Mouse (Mus musculus) limb, embryonic 13.5 days (tissue): ENCODE data around the gene Colgalt2. TPM values are rescaled to one million over a fixed set of nuclear protein-coding genes. Genes with fewer than 3 reads are reported as not detected.
A peak's percentile ranks its signal among the peaks of the same experiment; 100 is the strongest.

ENCODE experiments used
- ATAC-seq: fragments of 200-750 bp; cut with Nextera tagmentation; 2 replicates; pipeline ENCODE4 v1.8.0; 2017; ENCODE audit warnings: low read depth, moderate number of reproducible peaks, moderate TSS enrichment; ENCODE audit not compliant: low FRiP score
- H3K27ac ChIP-seq: fragments of 300-500 bp; sonication (generic); 2 replicates; pipeline ENCODE4 v1.5.1; 2015; ENCODE audit warnings: inconsistent platforms, mild to moderate bottlenecking, moderate library complexity
- H3K27me3 ChIP-seq: fragments of 300-500 bp; sonication (generic); 2 replicates; pipeline ENCODE4 v1.6.1; 2015; ENCODE audit warnings: mild to moderate bottlenecking, inconsistent platforms
- H3K36me3 ChIP-seq: fragments of 300-500 bp; sonication (generic); 2 replicates; pipeline ENCODE4 v1.6.1; 2015; ENCODE audit warnings: inconsistent platforms, mild to moderate bottlenecking, moderate library complexity
- H3K4me1 ChIP-seq: fragments of 300-500 bp; sonication (generic); 2 replicates; pipeline ENCODE4 v1.6.1; 2015; ENCODE audit warnings: inconsistent platforms
- H3K4me2 ChIP-seq: fragments of 300-500 bp; sonication (generic); replicated peaks from 2 replicates; pipeline ENCODE4 v1.6.1; 2015; ENCODE audit warnings: inconsistent platforms, mild to moderate bottlenecking, moderate library complexity
- H3K4me3 ChIP-seq: fragments of 300-500 bp; sonication (generic); 2 replicates; pipeline ENCODE4 v1.5.1; 2015; ENCODE audit warnings: moderate library complexity, mild to moderate bottlenecking, inconsistent platforms
- H3K9ac ChIP-seq: fragments of 300-500 bp; sonication (generic); 2 replicates; pipeline ENCODE4 v1.6.1; 2015; ENCODE audit warnings: mild to moderate bottlenecking, inconsistent platforms
- H3K9me3 ChIP-seq: fragments of 300-500 bp; sonication (generic); 2 replicates; pipeline ENCODE4 v1.6.1; 2016; ENCODE audit warnings: inconsistent platforms
- WGBS: fragments of 180-500 bp; shearing (Covaris S2); methylation state at CpG from one replicate; pipeline ENCODE4 v1.1.7; 2015; 5-methylcytosine and 5-hydroxymethylcytosine counted together
- polyA plus RNA-seq: library from polyadenylated mRNA; unstranded; fragments of >200 nt; fragmentation: Nextera tagmentation; extraction: Ambion mirVana; gene quantifications from 2 replicates; pipeline ENCODE4 v1.2.1, GENCODE M21; 2015

The Colgalt2 gene
- polyA plus RNA-seq, 1 experiment from 2014 or later, result 7.2 TPM

DNA sequence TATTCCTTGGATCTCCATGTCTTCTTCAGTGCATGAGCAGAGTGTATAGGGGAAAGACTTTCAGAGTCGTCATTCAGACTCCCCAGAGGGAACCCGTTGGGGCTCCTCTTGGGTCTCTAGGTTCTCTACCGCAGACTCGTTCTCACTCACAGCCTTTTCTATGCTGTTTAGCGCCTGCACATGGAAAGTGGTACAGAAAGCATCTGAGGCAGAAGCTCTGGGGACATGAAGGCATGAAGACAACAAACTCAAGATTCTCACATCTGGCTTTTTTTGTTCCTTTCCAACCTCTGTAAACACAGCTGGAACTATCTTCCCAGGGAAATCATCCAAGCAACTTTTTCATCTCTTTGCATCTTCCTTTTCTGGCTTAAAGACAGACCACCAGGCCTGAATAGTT, 106.5 kb downstream of the Colgalt2 start:
- 90% methylated on average over 5 of the region's 5 CpGs for WGBS

DNA sequence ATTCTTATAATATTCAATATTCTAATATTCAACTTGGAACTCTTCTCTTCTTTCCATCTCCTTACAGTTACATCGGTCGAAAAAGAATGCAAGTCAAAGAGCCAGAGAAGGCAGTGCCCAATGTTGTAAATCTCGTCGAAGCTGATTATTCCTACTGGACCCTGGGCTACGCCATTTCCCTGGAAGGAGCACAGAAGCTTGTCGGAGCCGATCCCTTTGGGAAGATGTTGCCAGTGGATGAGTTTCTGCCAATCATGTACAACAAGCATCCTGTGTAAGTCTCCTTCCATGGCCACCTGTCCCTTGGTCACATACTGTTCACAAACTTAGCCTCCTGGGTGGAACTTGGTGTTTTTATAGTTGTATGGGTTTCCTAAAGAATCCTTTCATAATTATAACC, 107.1 kb downstream of the Colgalt2 start:
- Histone ChIP-seq H3K4me3 (no peak overlapping the region), H3K4me1 (no peaks in the 10 kb centered on the region), H3K4me2 (no peak overlapping the region), H3K27me3 (no peaks in the 10 kb centered on the region), H3K9me3 (no peaks in the 10 kb centered on the region), H3K36me3 (peaks cover 2% of the 10 kb centered on the region; the same call in 1 of the 2 replicates), H3K9ac (no peak overlapping the region), H3K27ac (no peak overlapping the region)
- ATAC-seq, result no peak
- 93% methylated on average over 7 of the region's 7 CpGs for WGBS

More for the DNA sequence above, 106.5 kb downstream of the Colgalt2 start:
- H3K36me3 ChIP-seq, result peaks cover 2% of the 10 kb centered on the region; the same call in 1 of the 2 replicates
- H3K4me3 ChIP-seq, result no peak overlapping the region
- no peak overlapping the region for H3K9ac ChIP-seq
- no peak for ATAC-seq
- H3K4me1 ChIP-seq, result no peaks in the 10 kb centered on the region
- H3K4me2 ChIP-seq, result no peak overlapping the region
- H3K27ac ChIP-seq, result no peak overlapping the region
- H3K27me3 ChIP-seq, result no peaks in the 10 kb centered on the region
- H3K9me3 ChIP-seq, result no peaks in the 10 kb centered on the region

DNA sequence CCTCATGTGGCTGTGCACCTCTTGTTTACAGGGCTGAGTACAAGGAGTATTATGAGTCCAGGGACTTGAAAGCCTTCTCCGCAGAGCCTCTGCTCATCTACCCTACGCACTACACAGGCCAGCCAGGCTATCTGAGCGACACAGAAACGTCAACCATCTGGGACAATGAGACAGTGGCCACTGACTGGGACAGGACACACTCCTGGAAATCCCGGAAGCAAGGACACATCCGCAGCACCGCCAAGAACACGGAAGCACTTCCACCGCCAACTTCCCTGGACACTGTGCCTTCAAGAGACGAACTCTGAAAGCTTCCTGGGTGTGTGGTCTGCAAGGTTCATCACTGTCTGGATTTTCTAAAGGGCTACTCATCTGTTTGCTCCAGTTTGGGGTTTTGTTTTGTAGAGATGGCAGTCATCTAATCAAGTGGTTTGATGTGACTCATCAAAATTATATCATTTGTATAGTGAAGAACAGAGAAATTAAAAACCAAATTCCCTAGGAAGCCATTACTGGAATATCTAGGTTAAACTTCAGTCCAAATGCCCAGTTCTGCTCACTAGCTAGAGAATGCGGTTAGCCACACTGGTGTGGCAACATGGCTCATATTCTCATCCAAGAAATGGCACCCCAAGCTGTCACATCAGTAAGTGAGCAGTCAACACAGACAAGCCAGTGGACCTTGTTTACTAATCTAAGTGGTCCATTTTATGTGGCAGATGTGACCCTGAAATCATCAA, 109.0 kb downstream of the Colgalt2 start:
- no peaks in the 10 kb centered on the region for H3K9me3 ChIP-seq
- H3K4me1 ChIP-seq, result no peaks in the 10 kb centered on the region
- H3K9ac ChIP-seq, result no peak overlapping the region
- H3K36me3 ChIP-seq, result peaks cover 2% of the 10 kb centered on the region; the same call in 1 of the 2 replicates
- no peak overlapping the region for H3K4me2 ChIP-seq
- H3K4me3 ChIP-seq, result no peak overlapping the region
- no peak for ATAC-seq
- H3K27ac ChIP-seq, result no peak overlapping the region
- no peaks in the 10 kb centered on the region for H3K27me3 ChIP-seq
- 93% methylated on average over 11 of the region's 11 CpGs for WGBS

DNA sequence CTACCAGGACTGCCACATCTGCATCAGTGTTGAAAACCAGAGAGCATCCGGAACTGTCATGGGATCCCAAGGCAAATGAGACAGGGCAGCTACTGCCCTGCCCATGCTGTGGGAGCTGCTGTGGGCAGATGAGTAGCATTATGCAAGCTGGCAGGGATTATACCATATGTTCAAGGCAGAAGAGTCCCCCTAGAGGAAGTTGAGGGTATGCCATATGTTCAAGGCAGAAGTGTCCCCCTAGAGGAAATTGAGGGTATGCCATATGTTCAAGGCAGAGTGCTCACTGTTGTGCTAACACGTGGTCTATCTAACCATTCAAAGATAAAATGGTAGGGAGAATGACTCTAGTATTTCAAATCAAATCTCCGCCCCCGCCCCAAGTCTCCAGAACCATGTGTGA, 111.6 kb downstream of the Colgalt2 start:
- Histone ChIP-seq H3K9me3 (no peaks in the 10 kb centered on the region), H3K4me2 (no peak overlapping the region), H3K36me3 (peaks cover 6% of the 10 kb centered on the region; the same call in 1 of the 2 replicates), H3K27ac (no peak overlapping the region), H3K4me3 (no peak overlapping the region), H3K27me3 (no peaks in the 10 kb centered on the region), H3K4me1 (peaks cover 5% of the 10 kb centered on the region), H3K9ac (no peak overlapping the region)
- no peak for ATAC-seq
- WGBS, result 69% methylated on average over 4 of the region's 4 CpGs

DNA sequence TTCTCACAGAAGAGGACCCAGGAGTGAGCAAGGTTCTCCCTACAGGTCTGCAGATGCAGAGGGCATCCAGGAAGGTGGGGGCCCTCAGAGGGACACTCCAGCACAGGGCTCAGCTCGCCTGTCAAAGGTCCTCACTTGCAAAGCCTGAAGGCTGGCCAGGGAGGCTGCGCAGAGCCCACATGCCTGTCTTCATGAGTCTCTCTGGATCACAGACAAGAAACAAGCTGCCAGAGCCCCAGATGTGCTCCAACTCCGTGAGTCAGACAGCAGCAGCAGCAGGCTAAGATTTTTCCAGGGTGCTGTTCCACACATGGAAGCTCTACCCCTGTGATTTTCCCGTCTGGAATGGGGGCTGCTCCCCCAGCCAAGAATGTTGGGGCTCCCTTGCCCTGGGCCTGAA, 114.6 kb downstream of the Colgalt2 start:
- Histone ChIP-seq H3K4me2 (no peak overlapping the region), H3K4me1 (peaks cover 5% of the 10 kb centered on the region), H3K9ac (peak overlapping the region; percentile 9; the same call in 1 of the 2 replicates), H3K9me3 (no peaks in the 10 kb centered on the region), H3K27me3 (no peaks in the 10 kb centered on the region), H3K4me3 (no peak overlapping the region), H3K36me3 (peaks cover 20% of the 10 kb centered on the region), H3K27ac (peak overlapping the region; percentile 40; the same call in 1 of the 2 replicates)
- 54% methylated on average over 4 of the region's 4 CpGs for WGBS
- 0 out of 2 replicates have a peak, but pooled peaks have one; percentile 56 for ATAC-seq

DNA sequence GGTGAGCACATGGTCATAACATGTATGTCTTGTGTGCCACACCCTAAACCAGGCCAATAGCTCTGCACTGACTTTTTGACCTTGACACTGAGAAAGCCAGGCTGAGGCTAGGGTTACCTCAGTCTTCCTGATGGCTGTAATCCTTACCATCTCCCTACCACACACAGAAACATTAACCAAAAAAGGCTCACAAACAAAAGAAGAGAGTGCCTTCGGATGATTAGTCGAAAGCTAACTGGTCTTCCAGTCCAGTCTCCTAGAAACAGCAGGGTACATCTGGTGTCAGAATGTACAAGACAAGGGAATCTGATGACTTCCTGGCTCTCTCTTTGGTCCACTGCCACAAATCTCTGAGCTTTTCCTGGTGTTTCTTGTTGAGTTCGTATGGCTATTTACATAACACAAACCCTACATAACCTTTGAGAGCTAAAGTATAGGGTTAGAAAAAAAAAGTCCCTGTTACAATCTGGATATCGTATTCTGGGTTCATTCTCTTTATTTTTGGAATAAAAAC, 117.5 kb downstream of the Colgalt2 start:
- no peak overlapping the region for H3K9ac ChIP-seq
- 87% methylated on average over 4 of the region's 4 CpGs for WGBS
- no peaks in the 10 kb centered on the region for H3K27me3 ChIP-seq
- peaks cover 5% of the 10 kb centered on the region for H3K4me1 ChIP-seq
- H3K36me3 ChIP-seq, result peaks cover 46% of the 10 kb centered on the region
- ATAC-seq, result no peak
- no peak overlapping the region for H3K27ac ChIP-seq
- H3K4me3 ChIP-seq, result no peak overlapping the region
- H3K4me2 ChIP-seq, result no peak overlapping the region
- H3K9me3 ChIP-seq, result no peaks in the 10 kb centered on the region

DNA sequence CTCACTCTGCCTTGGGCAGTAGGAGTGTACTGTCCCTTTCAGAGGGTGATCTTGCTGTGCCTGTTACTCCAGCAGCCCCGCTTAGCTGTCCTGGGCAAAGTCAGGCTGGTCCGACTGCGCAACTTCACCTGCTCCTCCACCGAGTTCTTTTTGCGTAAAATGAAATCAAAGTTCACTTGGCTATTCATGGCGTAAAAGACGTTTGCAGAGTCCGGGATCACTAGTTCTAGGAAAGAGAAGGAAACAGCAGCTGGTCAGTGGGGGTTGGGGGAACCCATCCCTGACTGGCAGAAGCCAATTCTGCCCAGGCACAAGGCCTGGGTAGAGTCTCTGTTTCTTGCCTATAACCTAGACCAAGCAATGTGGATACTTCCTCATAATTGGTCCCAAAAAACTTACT, 119.3 kb downstream of the Colgalt2 start:
- Histone ChIP-seq H3K9me3 (no peaks in the 10 kb centered on the region), H3K4me3 (no peak overlapping the region), H3K27me3 (no peaks in the 10 kb centered on the region), H3K27ac (no peak overlapping the region), H3K4me1 (peaks cover 2% of the 10 kb centered on the region), H3K9ac (no peak overlapping the region), H3K4me2 (no peak overlapping the region), H3K36me3 (peaks cover 61% of the 10 kb centered on the region)
- ATAC-seq, result no peak
- 88% methylated on average over 8 of the region's 8 CpGs for WGBS

DNA sequence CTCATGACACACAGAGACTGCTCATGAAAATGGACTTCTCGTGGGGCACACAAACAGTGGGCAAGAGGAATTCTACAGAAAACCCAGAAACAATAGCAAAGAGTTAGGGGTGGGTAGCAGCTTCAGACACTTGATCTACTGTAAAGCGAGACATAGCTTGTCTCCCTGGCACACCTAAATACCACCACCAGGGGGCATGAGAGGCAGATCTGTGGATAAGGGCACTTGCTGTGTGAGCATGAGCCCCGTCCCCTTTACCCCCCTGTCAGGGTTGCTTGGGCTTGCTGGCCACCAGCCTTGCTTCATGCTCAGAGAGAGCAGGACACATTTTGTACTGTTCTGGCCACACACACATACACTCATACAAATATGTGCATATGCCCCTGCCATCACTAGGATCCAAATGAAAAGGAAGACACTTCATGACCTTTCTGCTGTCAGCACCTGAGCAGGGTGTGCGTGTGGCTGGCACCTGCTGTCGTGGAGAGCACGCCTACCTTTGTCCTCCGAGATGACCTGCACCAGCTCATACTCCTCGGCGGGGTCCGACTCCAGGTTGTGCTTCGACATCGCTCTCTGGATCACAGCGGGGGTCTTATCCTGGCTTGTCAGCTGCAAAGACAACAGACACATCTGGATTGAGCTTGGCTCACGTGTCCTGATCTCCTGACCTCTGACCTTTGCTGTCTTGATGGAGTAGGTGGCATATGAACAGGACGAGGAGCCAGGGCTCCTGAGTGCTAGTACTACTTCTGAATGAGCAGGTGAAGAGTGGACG, 121.4 kb downstream of the Colgalt2 start:
- WGBS, result 73% methylated on average over 16 of the region's 16 CpGs
- ATAC-seq, result no peak
- no peak overlapping the region for H3K4me3 ChIP-seq
- no peaks in the 10 kb centered on the region for H3K4me1 ChIP-seq
- peaks cover 71% of the 10 kb centered on the region for H3K36me3 ChIP-seq
- H3K27ac ChIP-seq, result no peak overlapping the region
- no peaks in the 10 kb centered on the region for H3K9me3 ChIP-seq
- no peaks in the 10 kb centered on the region for H3K27me3 ChIP-seq
- H3K9ac ChIP-seq, result no peak overlapping the region
- H3K4me2 ChIP-seq, result no peak overlapping the region

DNA sequence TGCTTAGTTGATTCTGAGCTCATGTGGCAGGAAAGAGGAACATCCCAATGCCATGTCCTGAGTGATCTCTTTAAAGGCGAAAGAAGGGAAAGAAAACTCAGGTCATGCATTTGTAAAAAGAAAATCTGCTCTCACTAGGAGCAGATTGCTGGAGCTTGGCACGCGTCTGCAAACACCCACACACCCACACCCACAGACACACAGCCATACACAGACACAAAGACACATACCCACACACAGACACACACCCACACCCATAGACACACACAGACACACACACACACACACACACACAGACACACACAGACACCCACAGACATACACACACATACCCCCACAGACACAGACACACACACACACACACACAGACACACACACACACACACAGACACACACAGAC, 122.6 kb downstream of the Colgalt2 start:
- Histone ChIP-seq H3K27ac (no peak overlapping the region), H3K4me3 (no peak overlapping the region), H3K9me3 (no peaks in the 10 kb centered on the region), H3K9ac (no peak overlapping the region), H3K4me2 (no peak overlapping the region), H3K27me3 (no peaks in the 10 kb centered on the region), H3K36me3 (peaks cover 74% of the 10 kb centered on the region), H3K4me1 (no peaks in the 10 kb centered on the region)
- WGBS, result 88% methylated on average over 3 of the region's 3 CpGs
- no peak for ATAC-seq

DNA sequence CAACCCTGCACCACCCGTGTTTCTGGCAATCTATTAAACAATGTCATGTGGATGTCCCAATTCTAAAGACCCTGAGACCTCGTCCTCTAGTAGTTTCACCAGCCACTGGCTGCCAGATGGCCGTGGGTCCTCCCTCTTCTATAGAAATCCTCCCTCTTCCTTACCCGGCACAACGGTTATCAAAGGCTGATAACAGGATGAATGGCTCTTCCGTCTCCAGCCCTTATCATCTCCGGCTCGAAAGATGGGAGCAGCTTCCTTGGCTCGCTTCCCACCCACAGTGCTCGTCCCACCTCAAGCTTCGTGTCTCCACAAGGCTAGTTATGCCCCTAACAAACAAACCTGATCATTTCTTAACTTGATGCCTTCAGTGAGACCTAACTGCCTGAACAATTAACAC, 123.7 kb downstream of the Colgalt2 start:
- peaks cover 80% of the 10 kb centered on the region for H3K36me3 ChIP-seq
- ATAC-seq, result no peak
- WGBS, result 86% methylated on average over 11 of the region's 11 CpGs
- no peaks in the 10 kb centered on the region for H3K27me3 ChIP-seq
- H3K9me3 ChIP-seq, result no peaks in the 10 kb centered on the region
- no peak overlapping the region for H3K4me2 ChIP-seq
- H3K9ac ChIP-seq, result no peak overlapping the region
- H3K4me3 ChIP-seq, result no peak overlapping the region
- H3K27ac ChIP-seq, result no peak overlapping the region
- no peaks in the 10 kb centered on the region for H3K4me1 ChIP-seq

DNA sequence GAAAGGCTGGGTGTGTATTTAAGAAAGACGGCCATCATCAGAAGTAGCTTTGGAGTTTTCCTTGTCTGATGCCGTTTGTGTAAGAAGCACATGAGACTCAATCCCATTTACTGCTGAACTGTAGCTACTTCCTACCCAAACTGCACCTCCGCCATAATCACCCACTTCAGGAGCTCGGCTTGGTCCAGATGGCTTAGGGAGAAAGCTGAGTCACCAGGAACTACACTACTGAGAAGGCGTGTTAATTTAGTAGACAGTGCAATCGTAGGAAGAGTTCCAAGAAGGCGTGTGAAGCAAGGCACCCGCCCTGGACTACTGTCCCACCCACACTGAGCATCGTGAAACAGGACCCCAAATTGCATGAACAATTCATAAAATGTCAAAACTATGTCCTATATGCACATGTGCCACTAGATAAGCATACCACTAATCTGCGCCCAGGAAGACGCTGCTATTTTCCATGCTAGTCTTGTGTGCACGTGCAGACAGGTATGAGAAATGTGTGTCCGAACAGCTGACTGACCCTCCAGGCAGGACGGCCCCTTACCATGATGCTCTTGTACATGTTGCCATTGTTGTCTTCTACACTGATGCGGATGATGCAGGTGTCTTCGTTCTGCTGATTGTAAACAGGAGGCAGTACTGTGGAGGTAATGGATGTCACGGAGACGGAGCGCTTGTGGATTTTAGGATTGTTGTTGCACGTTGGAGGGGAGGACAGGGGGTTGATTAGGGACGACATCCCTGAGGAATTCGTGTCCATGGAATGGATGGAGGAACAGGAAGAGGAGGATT, 124.7 kb downstream of the Colgalt2 start:
- Histone ChIP-seq H3K4me3 (no peak overlapping the region), H3K4me1 (no peaks in the 10 kb centered on the region), H3K9me3 (no peaks in the 10 kb centered on the region), H3K27ac (no peak overlapping the region), H3K27me3 (no peaks in the 10 kb centered on the region), H3K36me3 (peaks cover 76% of the 10 kb centered on the region), H3K4me2 (no peak overlapping the region), H3K9ac (no peak overlapping the region)
- 86% methylated on average over 22 of the region's 22 CpGs for WGBS
- 0 out of 2 replicates have a peak, but pooled peaks have one; percentile 12 for ATAC-seq
